Mouse (Mus musculus) kidney, adult 2 months (tissue): Measurements from ENCODE around the gene Slc9a6. TPM values are rescaled to one million over a fixed set of nuclear protein-coding genes. Genes with fewer than 3 reads are reported as not detected.

Source experiments
- DNase-seq: peaks from one replicate; pipeline ENCODE4 v3.0.0; 2021
- H3K27ac ChIP-seq: fragments of 200-500 bp; 2 replicates; pipeline ENCODE4 v1.5.1; 2012; ENCODE audit warnings: low read depth, low read length, control low read depth, inconsistent platforms; ENCODE audit not compliant: insufficient read depth
- H3K27me3 ChIP-seq: fragments of 200-500 bp; replicated peaks from 2 replicates; pipeline ENCODE4 v1.6.1; 2012; ENCODE audit warnings: mild to moderate bottlenecking, moderate library complexity, low read length, inconsistent platforms; ENCODE audit not compliant: control insufficient read depth, insufficient read depth
- H3K36me3 ChIP-seq: fragments of 200-500 bp; 2 replicates; pipeline ENCODE4 v1.6.1; 2012; ENCODE audit warnings: mild to moderate bottlenecking, moderate library complexity, low read length, inconsistent platforms; ENCODE audit not compliant: control insufficient read depth, insufficient read depth
- H3K4me1 ChIP-seq: fragments of 200-500 bp; 2 replicates; pipeline ENCODE4 v1.6.1; 2011; ENCODE audit warnings: low read length; ENCODE audit not compliant: control insufficient read depth, insufficient read depth
- H3K4me3 ChIP-seq: fragments of 200-500 bp; 2 replicates; pipeline ENCODE4 v1.5.1; 2011; ENCODE audit warnings: mild to moderate bottlenecking, low read depth, low read length, control low read depth; ENCODE audit not compliant: insufficient read depth
- CTCF ChIP-seq: fragments of 200-500 bp; conservative IDR thresholded peaks from 2 replicates; pipeline ENCODE4 v1.5.1; 2011; ENCODE audit warnings: low read depth, mild to moderate bottlenecking, control low read depth, low read length, moderate library complexity, mixed read lengths; ENCODE audit not compliant: insufficient read depth, insufficient read length
- POLR2A ChIP-seq: fragments of 200-500 bp; IDR thresholded peaks from one replicate; pipeline ENCODE4 v1.6.1; 2011; ENCODE audit warnings: low read depth, low read length, control low read depth
- WGBS: fragments of 180-500 bp; shearing (Covaris S2); methylation state at CpG from one replicate; pipeline ENCODE4 v1.1.7; 2018; 5-methylcytosine and 5-hydroxymethylcytosine counted together
- polyA plus RNA-seq: library from polyadenylated mRNA; depleted of rRNA; stranded (reverse); fragments of >200 nt; gene quantifications from 2 replicates; pipeline ENCODE4 v1.2.3, GENCODE M21; 2012

Slc9a6 gene
- polyA plus RNA-seq, 1 experiment: 22.8 TPM

- no peak for TF ChIP-seq POLR2A
- TF ChIP-seq CTCF: no peak
- H3K27me3 ChIP-seq: no peaks in the 10 kb centered on the region; the same call in 1 of the 2 replicates
Measured at GRCm38 (mm10) chrX:56650355-56650652, 40.7 kb downstream of the Slc9a6 start.

GRCm38 (mm10) chrX:56650885-56651284 lies 41.3 kb downstream of the Slc9a6 start:
- peak; percentile 82 for DNase-seq
- peaks cover 6% of the 10 kb centered on the region; the same call in 1 of the 2 replicates for H3K4me1 ChIP-seq
- no peaks in the 10 kb centered on the region for H3K36me3 ChIP-seq
- peak overlapping the region; percentile 81 for H3K27ac ChIP-seq
- WGBS: 58% methylated on average over 6 of the region's 6 CpGs
- TF ChIP-seq CTCF (no peak), POLR2A (no peak)
- H3K4me3 ChIP-seq: no peak overlapping the region
- no peaks in the 10 kb centered on the region; the same call in 1 of the 2 replicates for H3K27me3 ChIP-seq

More at GRCm38 (mm10) chrX:56650355-56650652, 40.7 kb downstream of the Slc9a6 start:
- Histone ChIP-seq H3K4me3 (no peak overlapping the region), H3K36me3 (no peaks in the 10 kb centered on the region), H3K4me1 (peaks cover 6% of the 10 kb centered on the region; the same call in 1 of the 2 replicates), H3K27ac (peak overlapping the region; percentile 33)
- no peak for DNase-seq
- WGBS: 73% methylated on average over 2 of the region's 2 CpGs

- Histone ChIP-seq H3K27me3 (no peaks in the 10 kb centered on the region; the same call in 1 of the 2 replicates), H3K4me1 (peaks cover 6% of the 10 kb centered on the region; the same call in 1 of the 2 replicates), H3K36me3 (no peaks in the 10 kb centered on the region), H3K27ac (peak overlapping the region; percentile 81), H3K4me3 (no peak overlapping the region)
- WGBS: 63% methylated on average over 7 of the region's 7 CpGs
- TF ChIP-seq CTCF: no peak
- TF ChIP-seq POLR2A: no peak
- DNase-seq: peak; percentile 63
Measured at GRCm38 (mm10) chrX:56651738-56652137, 42.2 kb downstream of the Slc9a6 start.

GRCm38 (mm10) chrX:56655686-56656085 lies 46.1 kb downstream of the Slc9a6 start:
- WGBS: 54% methylated on average over 2 of the region's 2 CpGs
- no peak overlapping the region for H3K27ac ChIP-seq
- no peaks in the 10 kb centered on the region for H3K27me3 ChIP-seq
- H3K4me1 ChIP-seq: peaks cover 3% of the 10 kb centered on the region; the same call in 1 of the 2 replicates
- no peaks in the 10 kb centered on the region for H3K36me3 ChIP-seq
- DNase-seq: no peak
- H3K4me3 ChIP-seq: no peak overlapping the region
- TF ChIP-seq CTCF: no peak
- no peak for TF ChIP-seq POLR2A

GRCm38 (mm10) chrX:56659286-56659685 lies 49.7 kb downstream of the Slc9a6 start:
- Histone ChIP-seq H3K4me3 (no peak overlapping the region), H3K36me3 (no peaks in the 10 kb centered on the region), H3K27me3 (no peaks in the 10 kb centered on the region), H3K27ac (no peak overlapping the region), H3K4me1 (no peaks in the 10 kb centered on the region; the same call in 1 of the 2 replicates)
- DNase-seq: no peak
- no peak for TF ChIP-seq POLR2A
- no peak for TF ChIP-seq CTCF
- WGBS: 54% methylated on average over 2 of the region's 2 CpGs

- Histone ChIP-seq H3K27me3 (no peaks in the 10 kb centered on the region), H3K36me3 (no peaks in the 10 kb centered on the region), H3K4me1 (peaks cover 7% of the 10 kb centered on the region), H3K27ac (peak overlapping the region; percentile 70), H3K4me3 (no peak overlapping the region)
- TF ChIP-seq POLR2A (no peak), CTCF (no peak)
- WGBS: 92% methylated on average over 12 of the region's 12 CpGs
- DNase-seq: no peak
Measured at GRCm38 (mm10) chrX:56661143-56661542, 51.6 kb downstream of the Slc9a6 start.

GRCm38 (mm10) chrX:56662316-56662715 lies 52.8 kb downstream of the Slc9a6 start:
- 51% methylated on average over 6 of the region's 6 CpGs for WGBS
- H3K4me3 ChIP-seq: no peak overlapping the region
- peak overlapping the region; percentile 80 for H3K27ac ChIP-seq
- no peaks in the 10 kb centered on the region for H3K36me3 ChIP-seq
- H3K4me1 ChIP-seq: peaks cover 9% of the 10 kb centered on the region
- no peaks in the 10 kb centered on the region for H3K27me3 ChIP-seq
- peak; percentile 57 for DNase-seq
- TF ChIP-seq CTCF (no peak), POLR2A (no peak)

- peaks cover 9% of the 10 kb centered on the region for H3K4me1 ChIP-seq
- peak overlapping the region; percentile 38; the same call in 1 of the 2 replicates for H3K27ac ChIP-seq
- whole genome bisulfite sequencing: 34% methylated on average over 4 of the region's 4 CpGs
- peak; percentile 58 for DNase-seq
- no peaks in the 10 kb centered on the region for H3K27me3 ChIP-seq
- H3K36me3 ChIP-seq: no peaks in the 10 kb centered on the region
- H3K4me3 ChIP-seq: no peak overlapping the region
- no peak for TF ChIP-seq POLR2A
- no peak for TF ChIP-seq CTCF
Measured at GRCm38 (mm10) chrX:56663377-56663776, 53.8 kb downstream of the Slc9a6 start.
